Mouse (Mus musculus) C2C12 (cell line): Measurements from ENCODE around the gene Enpp7. TPM values are rescaled to one million over a fixed set of nuclear protein-coding genes. Genes with fewer than 3 reads are reported as not detected.

Experiments
- H3K27me3 ChIP-seq: one replicate; pipeline ENCODE4 v1.6.1; 2011; ENCODE audit not compliant: control insufficient read depth, insufficient read depth, insufficient read length
- H3K36me3 ChIP-seq: one replicate; pipeline ENCODE4 v1.6.1; 2011; ENCODE audit not compliant: control insufficient read depth, insufficient read depth
- H3K4me3 ChIP-seq: one replicate; pipeline ENCODE4 v1.5.1; 2011; ENCODE audit warnings: mild to moderate bottlenecking, control low read depth; ENCODE audit not compliant: poor library complexity, insufficient read depth, severe bottlenecking
- H3K79me2 ChIP-seq: one replicate; pipeline ENCODE4 v1.6.1; 2011; ENCODE audit not compliant: control insufficient read depth, insufficient read depth
- H3K79me3 ChIP-seq: one replicate; pipeline ENCODE4 v1.6.1; 2011; ENCODE audit warnings: low read depth, control low read depth
- H3ac ChIP-seq: one replicate; pipeline ENCODE3; 2011; ENCODE audit warnings: low read depth; ENCODE audit not compliant: control insufficient read depth, insufficient read length
- CEBPB ChIP-seq: IDR thresholded peaks from one replicate; pipeline ENCODE4 v1.6.1; 2011; ENCODE audit warnings: low read depth, mild to moderate bottlenecking, control low read depth, moderate library complexity
- CTCF ChIP-seq: IDR thresholded peaks from one replicate; pipeline ENCODE4 v1.5.1; 2011; ENCODE audit not compliant: control insufficient read depth, insufficient read depth, insufficient read length
- FOSL1 ChIP-seq: IDR thresholded peaks from one replicate; pipeline ENCODE4 v1.8.0; 2011; ENCODE audit warnings: mild to moderate bottlenecking, low read length; ENCODE audit not compliant: poor library complexity, insufficient read depth, severe bottlenecking
- MAX ChIP-seq: IDR thresholded peaks from one replicate; pipeline ENCODE4 v1.6.1; 2011; ENCODE audit warnings: mild to moderate bottlenecking, control low read depth
- MYOD1 ChIP-seq: IDR thresholded peaks from one replicate; pipeline ENCODE4 v1.6.1; 2011; ENCODE audit warnings: low read depth; ENCODE audit not compliant: control insufficient read depth, insufficient read length
- MYOG ChIP-seq: IDR thresholded peaks from one replicate; pipeline ENCODE4 v1.6.1; 2011; ENCODE audit not compliant: control insufficient read depth, insufficient read length; ENCODE audit errors: extremely low read depth
- USF1 ChIP-seq: IDR thresholded peaks from one replicate; pipeline ENCODE4 v1.6.1; 2011; ENCODE audit warnings: low read depth, mild to moderate bottlenecking, control low read depth, moderate library complexity
- polyA plus RNA-seq: library from polyadenylated mRNA; unstranded; fragments of >200 nt; fragmentation: generic; extraction: Trizol; gene quantifications from one replicate; pipeline ENCODE4 v1.2.1, GENCODE M21; 2012; ENCODE audit warnings: missing spikeins

Enpp7 gene
- polyA plus RNA-seq, 1 experiment = not detected

GRCm38 (mm10) chr11:118972431-118973377 lies 15.3 kb upstream of the Enpp7 start:
- H3K79me3 ChIP-seq = no peaks in the 10 kb centered on the region
- H3K27me3 ChIP-seq = peaks cover 64% of the 10 kb centered on the region
- no peak for TF ChIP-seq MYOD1
- no peak for TF ChIP-seq CTCF
- TF ChIP-seq FOSL1 = no peak
- no peak for TF ChIP-seq USF1
- TF ChIP-seq MAX = no peak
- TF ChIP-seq MYOG = no peak
- TF ChIP-seq CEBPB = no peak
- no peak overlapping the region for H3ac ChIP-seq
- no peaks in the 10 kb centered on the region for H3K36me3 ChIP-seq
- no peaks in the 10 kb centered on the region for H3K79me2 ChIP-seq
- no peak overlapping the region for H3K4me3 ChIP-seq

GRCm38 (mm10) chr11:118974340-118974739 lies 13.6 kb upstream of the Enpp7 start:
- Histone ChIP-seq H3K36me3 (no peaks in the 10 kb centered on the region), H3K79me2 (no peaks in the 10 kb centered on the region), H3K4me3 (no peak overlapping the region), H3K79me3 (no peaks in the 10 kb centered on the region), H3ac (no peak overlapping the region), H3K27me3 (peaks cover 64% of the 10 kb centered on the region)
- no peak for TF ChIP-seq FOSL1
- no peak for TF ChIP-seq CEBPB
- TF ChIP-seq MAX = no peak

GRCm38 (mm10) chr11:118975427-118975826 lies 12.6 kb upstream of the Enpp7 start:
- H3K4me3 ChIP-seq = no peak overlapping the region
- no peak for TF ChIP-seq MYOD1
- TF ChIP-seq MAX = no peak
- TF ChIP-seq FOSL1 = no peak
- no peak for TF ChIP-seq MYOG
- peak; percentile 2 for TF ChIP-seq CTCF
- H3ac ChIP-seq = no peak overlapping the region
- peaks cover 58% of the 10 kb centered on the region for H3K27me3 ChIP-seq
- H3K79me3 ChIP-seq = no peaks in the 10 kb centered on the region
- no peaks in the 10 kb centered on the region for H3K36me3 ChIP-seq
- H3K79me2 ChIP-seq = no peaks in the 10 kb centered on the region

- H3K27me3 ChIP-seq = peaks cover 58% of the 10 kb centered on the region
Observed at GRCm38 (mm10) chr11:118975917-118976316, 12.1 kb upstream of the Enpp7 start.

GRCm38 (mm10) chr11:118980388-118980787 lies 7.6 kb upstream of the Enpp7 start:
- Histone ChIP-seq H3K27me3 (peaks cover 51% of the 10 kb centered on the region), H3ac (no peak overlapping the region), H3K4me3 (no peak overlapping the region), H3K79me2 (no peaks in the 10 kb centered on the region), H3K79me3 (no peaks in the 10 kb centered on the region), H3K36me3 (no peaks in the 10 kb centered on the region)
- TF ChIP-seq MAX = no peak
- TF ChIP-seq MYOD1 = no peak
- no peak for TF ChIP-seq MYOG
- TF ChIP-seq FOSL1 = no peak
- TF ChIP-seq USF1 = no peak
- TF ChIP-seq CTCF = no peak
- TF ChIP-seq CEBPB = no peak

More at GRCm38 (mm10) chr11:118975917-118976316, 12.1 kb upstream of the Enpp7 start:
- Histone ChIP-seq H3K4me3 (no peak overlapping the region), H3K36me3 (no peaks in the 10 kb centered on the region), H3ac (no peak overlapping the region), H3K79me2 (no peaks in the 10 kb centered on the region), H3K79me3 (no peaks in the 10 kb centered on the region)
- TF ChIP-seq MAX (no peak), MYOD1 (no peak), CTCF (no peak), CEBPB (no peak), MYOG (no peak), USF1 (no peak)
